Mouse (Mus musculus) kidney, adult 9 months (tissue): ENCODE measurements around the gene Myd88.
"Not testable (repeated sequence)": the region's sequence is repeated elsewhere in the genome, so short reads cannot be mapped to it uniquely, and the experiment has no call there.

Source experiments
- DNase-seq: peaks from one replicate; pipeline ENCODE4 v3.0.0; 2022

Myd88 gene

GRCm38 (mm10) chr9:119340909-119341816 is at the start of gene Myd88:
Myd88 (minus strand) TSS chr9:119341411.
- peak; percentile 99 for DNase-seq

- DNase-seq = no peak
Observed at GRCm38 (mm10) chr9:119390214-119390613, 49.0 kb upstream of the Myd88 start.

GRCm38 (mm10) chr9:119388956-119389355 is 47.7 kb upstream of the Myd88 start:
- DNase-seq = no peak

- no peak for DNase-seq
Observed at GRCm38 (mm10) chr9:119382603-119383002, 41.4 kb upstream of the Myd88 start.

GRCm38 (mm10) chr9:119378231-119378630 is 37.0 kb upstream of the Myd88 start:
- no peak for DNase-seq

- no peak for DNase-seq
Observed at GRCm38 (mm10) chr9:119375556-119375955, 34.3 kb upstream of the Myd88 start.

GRCm38 (mm10) chr9:119375008-119375407 is 33.8 kb upstream of the Myd88 start:
- DNase-seq = no peak

- DNase-seq = no peak
Observed at GRCm38 (mm10) chr9:119371251-119371650, 30.0 kb upstream of the Myd88 start.

GRCm38 (mm10) chr9:119370770-119371169 is 29.6 kb upstream of the Myd88 start:
- not testable (repeated sequence) for DNase-seq

GRCm38 (mm10) chr9:119368367-119368766 is 27.2 kb upstream of the Myd88 start:
- peak; percentile 74 for DNase-seq

GRCm38 (mm10) chr9:119365284-119365683 is 24.1 kb upstream of the Myd88 start, which contains the start of gene Slc22a14:
Slc22a14 (minus strand) TSS chr9:119365553.
- no peak for DNase-seq

- no peak for DNase-seq
Observed at GRCm38 (mm10) chr9:119363229-119363628, 22.0 kb upstream of the Myd88 start.

- DNase-seq = no peak
Observed at GRCm38 (mm10) chr9:119361416-119361815, 20.2 kb upstream of the Myd88 start.

- peak; percentile 92 for DNase-seq
Observed at GRCm38 (mm10) chr9:119358058-119358429, 16.8 kb upstream of the Myd88 start.

GRCm38 (mm10) chr9:119357331-119358057 is 16.3 kb upstream of the Myd88 start, which contains the start of gene Xylb:
Xylb (plus strand) TSS chr9:119357381.
- peak; percentile 96 for DNase-seq

GRCm38 (mm10) chr9:119355943-119356342 is 14.7 kb upstream of the Myd88 start:
- DNase-seq = no peak

GRCm38 (mm10) chr9:119353926-119354325 is 12.7 kb upstream of the Myd88 start:
- DNase-seq = peak; percentile 92

- DNase-seq = peak; percentile 88
Observed at GRCm38 (mm10) chr9:119352060-119352459, 10.8 kb upstream of the Myd88 start.

- peak; percentile 80 for DNase-seq
Observed at GRCm38 (mm10) chr9:119350947-119351705, 9.9 kb upstream of the Myd88 start.

GRCm38 (mm10) chr9:119350531-119350930 is 9.3 kb upstream of the Myd88 start:
- peak; percentile 64 for DNase-seq

GRCm38 (mm10) chr9:119346376-119346775 is 5.2 kb upstream of the Myd88 start:
- DNase-seq = no peak

- DNase-seq = peak; percentile 72
Observed at GRCm38 (mm10) chr9:119342728-119343127, 1.5 kb upstream of the Myd88 start.

GRCm38 (mm10) chr9:119340212-119340580 is 1.0 kb downstream of the Myd88 start:
- DNase-seq = no peak
